Mouse (Mus musculus): ENCODE measurements around the gene Lgals3bp. TPM values are rescaled to one million over a fixed set of nuclear protein-coding genes. Genes with fewer than 3 reads are reported as not detected.

Lgals3bp gene
- polyA plus RNA-seq, 2 experiments = 8.7 to 13.7 TPM

GRCm38 (mm10) chr11:118405311-118405710 lies 3.4 kb upstream of the Lgals3bp start:
- WGBS = 90% methylated on average over 8 of the region's 8 CpGs
- no peaks in the 10 kb centered on the region for H3K9me3 ChIP-seq (ENCODE audit: control insufficient read depth, low read length)
- H3K27ac ChIP-seq (replicated peaks; ENCODE audit: low read depth, low read length) = no peak overlapping the region
- ATAC-seq (ENCODE audit: low FRiP score, low read depth) (no peak), DNase-seq (ENCODE audit: low spot score) (no peak)
- H3K4me1 ChIP-seq (ENCODE audit: control insufficient read depth, insufficient read depth, low read length) = peaks cover 20% of the 10 kb centered on the region
- no peak for TF ChIP-seq POLR2A (IDR thresholded peaks at IDR 0.05; ENCODE audit: borderline replicate concordance, extremely low read depth, insufficient read depth, insufficient read length)
- H3K9ac ChIP-seq (ENCODE audit: low read depth, low read length, severe bottlenecking) = no peak overlapping the region
- no peak overlapping the region for H3K4me3 ChIP-seq (replicated peaks; ENCODE audit: low read length)
- no peak overlapping the region for H3K4me2 ChIP-seq (replicated peaks; ENCODE audit: low read depth, low read length, severe bottlenecking)
- H3K36me3 ChIP-seq (ENCODE audit: control insufficient read depth, insufficient read depth, low read length) = peaks cover 43% of the 10 kb centered on the region
- no peaks in the 10 kb centered on the region for H3K27me3 ChIP-seq (ENCODE audit: control insufficient read depth, insufficient read depth, low read length)

- no peaks in the 10 kb centered on the region for H3K27me3 ChIP-seq (ENCODE audit: control insufficient read depth, insufficient read depth, low read length)
- H3K9ac ChIP-seq (ENCODE audit: low read depth, low read length, severe bottlenecking) = no peak overlapping the region
- ATAC-seq (ENCODE audit: low FRiP score, low read depth) (no peak), DNase-seq (ENCODE audit: low spot score) (no peak)
- H3K36me3 ChIP-seq (ENCODE audit: control insufficient read depth, insufficient read depth, low read length) = peaks cover 34% of the 10 kb centered on the region
- 70% methylated on average over 6 of the region's 6 CpGs for WGBS
- H3K9me3 ChIP-seq (ENCODE audit: control insufficient read depth, low read length) = no peaks in the 10 kb centered on the region
- H3K4me1 ChIP-seq (ENCODE audit: control insufficient read depth, insufficient read depth, low read length) = peaks cover 29% of the 10 kb centered on the region
- H3K4me2 ChIP-seq (replicated peaks; ENCODE audit: low read depth, low read length, severe bottlenecking) = no peak overlapping the region
- TF ChIP-seq POLR2A (IDR thresholded peaks at IDR 0.05; ENCODE audit: borderline replicate concordance, extremely low read depth, insufficient read depth, insufficient read length) = no peak
- no peak overlapping the region for H3K4me3 ChIP-seq (replicated peaks; ENCODE audit: low read length)
- H3K27ac ChIP-seq (replicated peaks; ENCODE audit: low read depth, low read length) = no peak overlapping the region
Measured at GRCm38 (mm10) chr11:118403951-118404899, 2.3 kb upstream of the Lgals3bp start.

- H3K4me3 ChIP-seq (replicated peaks; ENCODE audit: low read length) = no peak overlapping the region
- DNase-seq (ENCODE audit: low spot score) (no peak), ATAC-seq (ENCODE audit: low FRiP score, low read depth) (no peak)
- no peaks in the 10 kb centered on the region for H3K27me3 ChIP-seq (ENCODE audit: control insufficient read depth, insufficient read depth, low read length)
- no peak overlapping the region for H3K4me2 ChIP-seq (replicated peaks; ENCODE audit: low read depth, low read length, severe bottlenecking)
- WGBS = 87% methylated on average over 2 of the region's 2 CpGs
- no peak for TF ChIP-seq POLR2A (IDR thresholded peaks at IDR 0.05; ENCODE audit: borderline replicate concordance, extremely low read depth, insufficient read depth, insufficient read length)
- H3K4me1 ChIP-seq (ENCODE audit: control insufficient read depth, insufficient read depth, low read length) = peaks cover 29% of the 10 kb centered on the region
- H3K27ac ChIP-seq (replicated peaks; ENCODE audit: low read depth, low read length) = no peak overlapping the region
- H3K9ac ChIP-seq (ENCODE audit: low read depth, low read length, severe bottlenecking) = no peak overlapping the region
- no peaks in the 10 kb centered on the region for H3K9me3 ChIP-seq (ENCODE audit: control insufficient read depth, low read length)
- peaks cover 30% of the 10 kb centered on the region for H3K36me3 ChIP-seq (ENCODE audit: control insufficient read depth, insufficient read depth, low read length)
Measured at GRCm38 (mm10) chr11:118403183-118403582, 1.3 kb upstream of the Lgals3bp start.

GRCm38 (mm10) chr11:118401195-118401594 lies 697 bp downstream of the Lgals3bp start:
- 65% methylated on average over 4 of the region's 4 CpGs for WGBS
- peaks cover 10% of the 10 kb centered on the region; the same call in 1 of the 2 replicates for H3K36me3 ChIP-seq (ENCODE audit: control insufficient read depth, insufficient read depth, low read length)
- DNase-seq (ENCODE audit: low spot score) (no peak), ATAC-seq (ENCODE audit: low FRiP score, low read depth) (peak; percentile 17; the same call in 1 of the 2 replicates)
- peaks cover 29% of the 10 kb centered on the region for H3K4me1 ChIP-seq (ENCODE audit: control insufficient read depth, insufficient read depth, low read length)
- H3K4me3 ChIP-seq (replicated peaks; ENCODE audit: low read length) = no peak overlapping the region
- no peaks in the 10 kb centered on the region for H3K9me3 ChIP-seq (ENCODE audit: control insufficient read depth, low read length)
- H3K27ac ChIP-seq (replicated peaks; ENCODE audit: low read depth, low read length) = peak overlapping the region; percentile 71
- H3K27me3 ChIP-seq (ENCODE audit: control insufficient read depth, insufficient read depth, low read length) = no peaks in the 10 kb centered on the region
- no peak overlapping the region for H3K9ac ChIP-seq (ENCODE audit: low read depth, low read length, severe bottlenecking)
- peak overlapping the region; percentile 3; the same call in 1 of the 2 replicates for H3K4me2 ChIP-seq (replicated peaks; ENCODE audit: low read depth, low read length, severe bottlenecking)
- TF ChIP-seq POLR2A (IDR thresholded peaks at IDR 0.05; ENCODE audit: borderline replicate concordance, extremely low read depth, insufficient read depth, insufficient read length) = no peak

GRCm38 (mm10) chr11:118400566-118400936 lies 1.3 kb downstream of the Lgals3bp start:
- H3K27me3 ChIP-seq (ENCODE audit: control insufficient read depth, insufficient read depth, low read length) = no peaks in the 10 kb centered on the region
- WGBS = 14% methylated on average over 6 of the region's 6 CpGs
- ATAC-seq (ENCODE audit: low FRiP score, low read depth) (peak; percentile 35; the same call in 1 of the 2 replicates), DNase-seq (ENCODE audit: low spot score) (peak; percentile 44)
- no peak for TF ChIP-seq POLR2A (IDR thresholded peaks at IDR 0.05; ENCODE audit: borderline replicate concordance, extremely low read depth, insufficient read depth, insufficient read length)
- no peak overlapping the region for H3K4me2 ChIP-seq (replicated peaks; ENCODE audit: low read depth, low read length, severe bottlenecking)
- peak overlapping the region; percentile 71 for H3K27ac ChIP-seq (replicated peaks; ENCODE audit: low read depth, low read length)
- H3K9ac ChIP-seq (ENCODE audit: low read depth, low read length, severe bottlenecking) = peak overlapping the region; percentile 0; the same call in 1 of the 2 replicates
- H3K36me3 ChIP-seq (ENCODE audit: control insufficient read depth, insufficient read depth, low read length) = 0 out of 2 replicates have a peak, but pooled peaks cover 6% of the 10 kb centered on the region
- no peaks in the 10 kb centered on the region for H3K9me3 ChIP-seq (ENCODE audit: control insufficient read depth, low read length)
- peaks cover 29% of the 10 kb centered on the region for H3K4me1 ChIP-seq (ENCODE audit: control insufficient read depth, insufficient read depth, low read length)
- no peak overlapping the region for H3K4me3 ChIP-seq (replicated peaks; ENCODE audit: low read length)

Data from limb, embryonic 14.5 days (tissue).